Mouse (Mus musculus): Measurements from ENCODE around the gene Pdzd2.

The Pdzd2 gene

DNA sequence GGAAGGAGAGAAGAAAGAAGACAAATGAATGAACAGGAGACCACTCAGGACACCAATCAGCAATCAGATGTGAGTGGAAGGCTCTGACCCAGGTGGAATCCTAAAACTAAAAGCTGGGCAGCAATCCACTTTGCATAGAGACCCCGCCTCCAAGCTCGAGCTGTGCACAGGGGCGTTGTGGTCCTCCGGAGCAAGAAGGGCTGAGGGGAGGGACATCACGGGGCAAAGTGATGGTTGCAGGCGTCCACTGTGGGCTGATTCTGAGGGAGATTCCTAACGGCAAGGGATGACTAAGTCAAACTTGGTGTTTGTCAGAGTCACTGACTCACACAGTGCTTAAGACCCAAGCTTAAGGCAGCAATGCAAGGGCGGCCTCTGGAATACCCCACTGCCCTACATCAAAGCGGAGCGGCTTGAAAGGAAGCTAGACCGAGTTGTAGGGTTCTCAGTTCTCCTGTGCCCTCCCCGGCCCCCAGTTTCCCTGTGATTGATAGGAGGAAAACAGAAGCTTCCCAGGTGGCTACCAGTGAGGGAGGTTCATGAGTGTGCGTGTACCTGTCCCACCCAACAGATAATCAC is 314.6 kb downstream of the Pdzd2 start:
- DNase-seq: no peak

DNA sequence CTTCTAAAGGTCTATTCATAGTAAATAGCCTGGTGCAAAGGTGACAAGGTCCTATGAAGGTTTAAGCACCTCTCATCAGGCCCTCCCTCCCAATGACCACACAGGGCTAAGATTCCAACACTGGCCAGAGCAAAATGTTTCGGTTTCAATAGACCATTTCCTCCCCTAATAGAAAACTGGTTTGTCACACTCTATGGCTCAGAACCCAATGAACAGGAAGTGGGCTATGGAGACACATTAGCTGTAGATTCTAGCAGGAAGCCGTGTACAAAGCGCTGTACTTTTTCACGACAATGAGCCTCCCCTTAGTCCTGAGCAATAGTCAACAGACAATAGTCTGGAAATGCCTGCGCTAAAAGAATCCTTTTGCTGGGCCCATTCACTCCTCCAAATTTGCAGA is 315.5 kb downstream of the Pdzd2 start:
- no peak for DNase-seq

DNA sequence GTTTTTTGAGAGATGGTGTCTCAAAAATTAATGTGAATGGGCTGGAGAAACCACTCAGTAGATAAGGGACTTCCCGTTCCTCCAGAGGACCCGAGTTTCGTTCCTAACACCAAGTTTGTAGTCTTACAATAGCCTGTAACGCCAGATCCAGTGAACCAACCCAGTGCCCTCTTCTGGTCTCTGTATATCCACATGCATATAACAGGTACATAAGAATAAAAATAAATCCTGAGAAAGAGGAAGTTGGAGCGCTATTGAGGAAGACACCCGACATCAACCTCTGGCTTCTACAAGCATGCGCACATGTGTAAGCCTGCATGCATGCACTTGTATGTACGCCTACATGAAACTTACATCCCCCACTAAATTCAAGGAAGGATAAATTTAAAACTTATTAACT is 318.8 kb downstream of the Pdzd2 start:
- DNase-seq: no peak

DNA sequence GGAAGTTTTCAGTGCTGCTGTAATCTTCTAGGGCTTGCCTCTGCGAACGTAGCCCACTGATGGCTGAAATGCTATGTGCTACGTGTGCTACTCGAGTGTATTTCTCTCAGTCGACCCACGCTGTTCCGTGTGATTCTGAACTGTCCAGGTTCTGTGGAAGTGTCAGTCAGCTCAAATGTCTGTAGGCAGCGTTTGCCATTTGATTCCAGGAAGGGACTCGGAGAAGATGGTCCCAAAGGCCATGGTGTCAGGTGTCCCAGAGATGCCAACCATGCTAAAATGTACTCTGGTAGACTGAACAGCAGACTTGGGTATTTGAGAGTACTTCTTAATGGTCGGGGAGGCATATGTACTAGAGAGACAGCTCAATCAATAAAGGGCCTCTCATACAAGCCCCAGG is 319.3 kb downstream of the Pdzd2 start:
- DNase-seq: no peak

DNA sequence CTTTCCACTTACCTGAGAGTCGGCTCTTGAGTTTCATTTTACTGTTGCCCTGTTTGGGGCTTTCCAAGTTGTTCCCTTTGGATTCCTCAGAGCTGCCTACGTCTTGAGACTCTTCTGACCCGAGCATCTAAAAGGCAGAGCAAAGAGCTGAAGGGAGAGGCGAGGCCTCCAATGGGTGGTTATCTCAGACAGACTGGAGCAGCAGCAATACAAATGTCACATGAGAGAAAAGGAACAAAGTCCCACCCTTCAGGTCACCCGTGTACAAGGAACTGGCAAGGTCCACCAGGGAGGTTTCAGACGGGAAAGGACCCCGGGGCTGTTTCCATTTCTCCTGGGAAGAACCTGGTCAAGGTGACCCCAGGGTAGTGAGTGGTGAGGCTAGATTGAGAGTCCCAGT is 320.3 kb downstream of the Pdzd2 start:
- no peak for DNase-seq

DNA sequence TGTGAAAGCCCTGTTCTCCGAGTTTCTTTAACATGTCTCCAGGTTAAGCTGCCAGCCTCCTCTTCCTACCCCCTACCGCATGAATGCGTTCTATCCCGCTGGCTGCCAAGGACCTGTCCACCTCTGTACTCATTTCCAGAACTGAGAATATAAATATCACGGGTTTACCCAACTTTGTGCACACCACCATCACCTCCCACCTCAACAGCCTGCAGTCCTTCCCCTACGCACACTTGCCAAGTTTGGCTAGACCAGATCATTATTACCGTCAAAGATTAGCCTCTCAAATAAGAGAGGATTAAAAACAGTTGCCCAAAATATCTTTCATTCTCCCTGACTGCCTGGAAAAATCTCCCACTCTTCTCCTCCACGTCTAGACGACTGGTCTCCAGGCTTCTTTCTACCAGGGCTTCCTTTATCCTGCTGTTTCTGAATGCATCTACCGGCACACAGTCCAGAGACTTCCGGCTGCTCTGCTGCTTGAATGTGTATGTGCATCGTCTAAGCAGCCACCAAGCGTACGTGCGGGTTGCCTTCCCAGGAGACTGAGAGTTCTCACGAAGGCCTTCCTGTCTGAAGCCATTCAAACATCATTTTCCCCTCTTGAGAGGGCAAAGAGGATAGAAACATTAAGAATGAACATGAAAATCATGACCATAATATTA is 324.1 kb downstream of the Pdzd2 start:
- DNase-seq: no peak

DNA sequence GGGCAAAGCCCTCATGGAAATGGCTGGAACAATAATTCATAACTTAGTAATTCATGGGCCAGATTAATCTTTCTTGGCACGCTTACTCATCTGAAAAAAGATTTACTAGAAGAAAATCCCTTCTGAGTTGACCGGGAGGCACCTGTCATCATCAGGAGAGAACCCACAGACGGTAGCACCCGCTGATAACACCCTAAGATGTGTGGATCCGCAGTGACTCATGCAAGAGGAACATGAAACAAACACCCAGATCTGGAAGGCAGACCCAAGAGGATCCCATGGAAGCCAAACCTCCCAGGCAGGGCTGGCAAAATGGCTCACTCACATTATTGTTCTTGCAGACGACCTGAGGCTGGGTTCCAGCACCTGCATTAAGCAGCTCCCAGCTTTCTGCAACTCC is 325.0 kb downstream of the Pdzd2 start:
- no peak for DNase-seq

DNA sequence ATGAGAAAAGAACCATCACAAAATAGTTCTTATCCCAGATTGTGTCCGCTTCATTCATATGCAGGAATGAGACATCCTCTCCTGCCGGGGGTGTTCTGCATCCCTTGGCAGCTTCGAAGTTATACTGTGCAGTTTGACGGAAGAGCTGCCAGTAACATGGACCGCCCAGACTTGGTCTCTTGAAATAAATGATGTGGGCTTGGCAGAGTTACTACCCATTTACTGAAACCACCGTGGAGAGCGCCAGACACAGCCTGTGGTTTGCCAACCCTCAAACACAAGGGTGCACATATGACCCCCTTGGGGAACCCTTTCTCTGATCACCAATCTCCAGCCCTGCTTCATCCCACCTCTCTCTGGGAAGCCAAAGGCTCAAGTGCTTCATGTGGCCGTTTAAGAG is 331.5 kb downstream of the Pdzd2 start:
- no peak for DNase-seq

DNA sequence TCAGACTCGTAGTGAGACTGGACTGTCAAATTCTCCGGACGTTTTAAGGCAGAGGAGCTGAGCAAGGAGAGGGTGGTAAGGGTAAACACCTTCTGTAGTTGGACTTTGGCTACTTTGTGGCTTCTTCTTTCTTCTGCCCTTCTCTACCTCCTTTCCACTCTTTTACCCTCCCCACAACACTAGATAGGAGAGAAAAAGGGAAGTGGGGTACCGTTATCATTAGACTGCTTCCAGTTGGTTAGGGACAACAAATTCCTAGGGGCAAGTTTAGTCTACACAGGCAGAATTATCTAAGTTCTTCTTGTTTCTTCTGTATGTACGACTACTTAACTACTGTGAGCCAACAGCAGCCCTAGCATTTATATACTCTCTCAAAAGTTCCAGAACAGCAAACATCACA is 334.1 kb downstream of the Pdzd2 start:
- no peak for DNase-seq

DNA sequence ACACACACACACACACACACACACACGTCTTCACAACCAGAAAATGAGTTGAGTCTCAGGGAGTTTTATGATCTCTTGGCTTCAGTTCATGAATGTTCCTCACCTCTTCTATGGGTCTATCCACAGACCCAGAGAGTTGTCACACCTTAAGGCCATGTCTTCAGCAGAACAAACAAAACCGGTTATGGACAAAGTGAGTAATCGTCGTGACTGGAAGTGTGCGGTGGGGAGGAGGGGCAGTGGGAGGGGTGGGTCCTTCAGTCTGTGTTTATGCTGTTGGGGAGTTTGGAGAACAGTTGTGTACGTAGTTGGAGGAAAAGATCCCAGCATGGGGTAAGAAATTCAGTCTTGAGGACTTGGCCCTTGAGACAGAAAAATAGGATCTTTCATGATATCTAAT is 342.7 kb downstream of the Pdzd2 start:
- DNase-seq: no peak

DNA sequence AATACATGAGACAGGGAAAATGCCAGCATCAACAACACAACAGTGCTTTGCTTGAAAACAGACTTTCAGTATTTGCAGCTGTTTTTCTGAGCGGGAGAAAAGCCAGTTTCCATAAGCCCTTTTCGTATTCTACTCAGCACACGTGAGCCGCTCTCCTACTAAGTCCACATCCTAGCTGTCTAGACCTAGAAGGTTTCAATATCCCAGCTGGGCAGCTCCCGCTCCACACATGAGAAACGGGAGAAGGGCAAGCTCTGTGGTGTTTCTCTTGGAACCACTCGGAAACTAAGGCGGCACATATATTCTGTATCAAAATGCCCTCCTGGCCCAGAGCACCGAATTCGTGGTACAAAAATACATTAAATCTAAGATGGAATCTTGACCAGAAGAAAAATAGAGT is 345.0 kb downstream of the Pdzd2 start:
- DNase-seq: no peak

DNA sequence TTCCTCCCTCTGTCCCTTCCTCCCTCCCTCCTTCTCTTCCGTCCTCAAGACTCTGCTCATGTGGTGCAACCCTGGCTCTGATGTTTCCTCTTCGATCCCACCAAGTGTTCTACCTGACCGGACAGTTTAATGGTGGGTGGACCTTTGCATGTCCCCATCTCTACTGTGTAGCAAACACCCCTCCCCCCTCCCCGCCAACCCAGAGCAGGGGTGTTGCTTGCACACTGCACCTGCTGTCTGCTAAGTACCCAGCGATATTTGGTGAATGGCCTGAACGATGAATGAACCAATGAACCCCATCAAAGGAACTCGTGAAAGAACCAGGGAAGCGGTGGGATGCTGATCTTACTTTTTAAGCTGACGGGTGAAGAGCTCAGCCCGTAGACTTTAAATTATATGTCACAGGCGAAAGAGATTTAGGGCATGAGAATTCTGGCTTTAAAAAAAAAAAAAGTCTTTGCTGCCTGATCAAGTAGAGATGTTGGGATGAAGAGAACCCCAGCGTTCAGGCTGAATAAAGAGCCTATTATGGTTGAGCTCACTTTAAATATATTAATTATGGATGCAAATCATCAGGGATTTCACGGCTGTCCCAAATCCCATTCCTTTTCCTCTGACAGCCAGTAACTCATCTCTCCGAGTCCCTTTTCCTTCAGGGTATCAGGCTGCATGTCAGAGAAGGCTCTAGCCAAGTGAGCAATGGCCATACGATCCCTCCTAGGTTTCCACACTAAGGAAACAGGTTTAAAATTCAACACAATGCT is 350.8 kb downstream of the Pdzd2 start:
- DNase-seq: no peak

DNA sequence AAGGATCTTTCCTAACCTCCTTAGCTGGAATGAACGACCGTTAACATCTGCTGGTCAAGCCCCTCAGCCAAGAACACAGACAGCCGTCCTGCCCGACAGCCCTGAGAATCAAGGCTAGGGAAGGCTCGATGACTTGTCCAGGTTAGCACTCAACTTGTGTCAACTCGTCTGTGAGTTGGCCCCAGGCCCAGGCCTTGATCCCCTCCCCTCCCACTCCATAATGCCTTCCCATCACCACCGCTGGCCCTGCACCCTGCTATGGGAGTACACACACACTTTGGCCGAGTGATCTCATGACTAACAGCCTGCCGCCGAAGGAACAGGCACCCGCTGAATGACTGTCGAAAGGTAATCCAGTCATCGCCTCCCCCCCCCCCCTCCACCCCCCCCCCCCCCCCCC is 355.0 kb downstream of the Pdzd2 start:
- DNase-seq: no peak

DNA sequence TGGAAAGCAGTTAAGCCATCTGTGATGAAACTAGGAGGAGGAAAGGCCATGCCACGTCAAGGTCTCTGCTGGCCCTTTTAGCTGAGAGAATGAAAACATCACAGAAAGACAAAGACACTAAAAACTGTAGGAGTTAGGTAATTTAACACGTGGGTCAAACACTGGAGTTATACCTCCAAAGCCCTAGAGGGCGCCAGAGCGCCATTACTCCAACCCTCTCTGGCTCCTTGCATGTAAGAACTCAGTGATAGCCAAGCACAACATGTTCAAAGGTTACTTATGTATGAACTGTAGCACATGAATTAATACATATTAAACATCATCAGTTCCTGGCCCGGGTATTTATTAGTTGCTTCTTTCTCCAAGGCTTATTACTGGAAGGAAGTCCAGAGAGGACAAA is 359.2 kb downstream of the Pdzd2 start:
- peak in 1 of 2 experiments; percentile 51 for DNase-seq

DNA sequence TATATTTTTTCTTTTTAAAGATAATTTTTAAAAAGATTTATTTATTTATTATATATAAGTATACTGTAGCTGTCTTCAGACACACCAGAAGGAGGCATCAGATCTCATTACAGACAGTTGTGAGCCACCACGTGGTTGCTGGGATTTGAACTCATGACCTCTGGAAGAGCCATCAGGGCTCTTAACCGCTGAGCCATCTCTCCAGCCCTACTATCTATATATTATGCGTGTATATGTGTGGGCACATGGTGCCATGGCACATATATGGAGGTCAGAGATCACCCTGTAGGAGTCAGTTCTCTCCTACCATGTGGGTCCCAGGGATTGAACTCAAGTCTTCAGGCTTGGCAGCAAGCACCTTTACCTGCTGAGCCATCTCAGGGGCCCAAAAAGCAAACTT is 359.7 kb downstream of the Pdzd2 start:
- no peak for DNase-seq

DNA sequence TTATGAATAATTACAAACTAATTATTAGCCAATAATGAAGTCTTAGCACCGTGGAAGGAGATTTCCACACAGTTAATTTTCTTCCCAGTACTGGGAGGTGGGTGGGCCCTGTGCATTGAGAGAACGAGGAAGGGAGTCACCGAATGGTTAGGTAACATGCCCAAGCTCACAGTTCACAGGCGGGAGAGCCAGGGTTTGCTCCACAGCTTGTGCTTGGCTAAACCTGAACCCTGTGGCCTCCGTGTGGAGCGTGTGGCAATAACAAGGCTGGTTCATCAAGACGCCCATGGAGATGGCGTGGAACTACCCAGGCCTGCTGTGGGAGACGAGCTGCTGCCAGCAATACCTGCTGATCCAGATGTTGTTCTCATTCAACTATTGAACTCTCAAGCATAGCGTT is 361.9 kb downstream of the Pdzd2 start:
- no peak for DNase-seq

DNA sequence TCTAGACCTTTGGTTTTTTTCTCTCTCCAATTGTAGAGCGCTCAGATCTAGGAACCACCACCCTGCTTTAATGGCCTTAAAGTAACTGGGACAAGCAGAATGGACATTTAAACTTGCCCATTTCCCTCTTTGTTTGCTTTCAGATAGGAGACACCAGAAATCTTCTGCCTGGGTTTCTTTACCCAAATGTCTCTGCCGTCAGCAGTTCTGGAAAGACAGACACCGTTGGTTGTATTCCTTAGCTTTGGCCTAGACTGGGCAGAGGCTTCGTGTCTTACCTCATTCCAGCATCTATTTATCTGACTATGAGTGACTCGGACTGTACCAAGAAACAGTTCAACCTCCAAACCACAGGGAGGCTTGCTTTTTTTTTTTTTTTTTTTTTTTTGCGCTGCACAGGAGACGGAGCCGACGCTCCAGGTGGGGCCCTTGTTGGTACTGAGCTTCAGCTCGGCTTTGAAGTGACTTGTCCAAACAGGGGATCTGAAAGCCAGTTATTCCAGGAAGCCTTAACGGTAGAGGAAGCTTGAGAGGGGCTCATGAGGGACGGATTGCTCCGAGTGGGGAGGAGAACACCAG is 363.1 kb downstream of the Pdzd2 start:
- no peak for DNase-seq

DNA sequence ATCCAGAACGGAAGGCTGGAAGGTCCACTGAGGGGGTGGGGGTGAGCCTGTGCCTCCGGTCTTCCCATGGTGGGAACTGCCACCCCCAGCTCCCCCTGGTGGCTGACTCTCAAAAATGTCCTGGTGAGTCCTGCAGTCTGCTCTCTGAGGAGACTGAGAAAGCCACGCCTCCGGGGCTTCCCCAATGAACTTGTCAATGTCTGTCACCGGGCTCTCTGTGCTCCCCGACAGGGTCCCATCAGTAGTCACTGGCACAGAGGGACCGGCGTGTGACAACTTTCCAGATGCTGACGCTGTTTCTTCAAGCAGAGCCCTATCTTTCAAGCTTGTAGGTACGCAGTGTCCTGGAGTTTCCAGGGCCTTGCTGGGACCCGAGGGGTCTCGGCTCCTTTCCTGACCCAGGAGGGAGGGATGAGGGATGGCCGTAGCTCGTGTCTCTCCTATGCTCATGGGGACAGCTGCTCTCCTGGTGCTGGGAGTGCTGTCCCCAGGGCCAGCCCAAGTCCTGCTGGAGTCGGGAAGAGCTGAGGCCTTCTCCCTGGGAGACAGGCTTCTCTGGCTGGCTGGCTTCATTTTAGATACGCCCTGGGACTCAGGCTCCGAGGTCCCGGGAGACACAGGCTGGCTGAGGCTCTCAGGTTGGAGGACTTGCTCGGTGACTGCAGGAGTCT is 363.9 kb downstream of the Pdzd2 start:
- DNase-seq: peak; percentile 71 to 80

DNA sequence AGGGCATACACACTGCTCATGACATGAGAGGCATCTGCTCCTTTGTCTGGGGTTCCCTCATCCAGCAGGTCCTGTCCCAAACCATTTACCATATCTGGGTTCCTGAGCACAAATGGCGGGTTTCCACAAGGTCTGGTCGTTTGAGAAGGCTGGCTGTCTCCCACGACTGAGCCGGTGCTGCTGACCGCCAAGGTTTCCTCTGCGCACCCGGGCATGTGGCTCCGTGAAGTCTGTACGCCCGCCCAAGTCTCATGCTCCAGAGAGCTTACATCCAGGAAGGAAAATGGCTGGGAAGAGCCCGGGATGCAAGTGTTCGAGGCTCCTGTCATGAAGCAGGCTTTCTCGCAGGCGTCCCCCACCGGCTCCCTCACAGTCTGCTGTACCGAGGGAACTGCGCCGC is 364.8 kb downstream of the Pdzd2 start:
- DNase-seq: no peak

DNA sequence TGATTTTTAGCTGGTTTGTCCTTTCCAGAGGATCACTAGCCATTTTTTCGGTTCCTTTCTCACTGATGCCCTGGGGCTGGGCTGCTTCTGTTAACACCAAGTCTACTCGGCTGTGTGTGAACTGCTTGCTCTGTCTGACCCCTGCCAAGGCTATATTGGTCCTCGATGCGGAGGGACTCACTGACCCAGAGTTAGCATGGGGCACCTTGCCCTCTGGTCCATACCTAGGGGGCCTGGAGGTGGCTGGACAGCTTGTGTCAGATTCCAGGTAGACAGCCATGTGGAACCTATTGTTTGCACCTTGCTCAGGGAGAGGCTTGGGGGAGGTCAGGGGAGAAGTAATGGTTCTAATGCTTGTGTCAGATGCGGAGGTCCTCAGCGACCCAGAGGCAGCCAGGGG is 365.8 kb downstream of the Pdzd2 start:
- no peak for DNase-seq

DNA sequence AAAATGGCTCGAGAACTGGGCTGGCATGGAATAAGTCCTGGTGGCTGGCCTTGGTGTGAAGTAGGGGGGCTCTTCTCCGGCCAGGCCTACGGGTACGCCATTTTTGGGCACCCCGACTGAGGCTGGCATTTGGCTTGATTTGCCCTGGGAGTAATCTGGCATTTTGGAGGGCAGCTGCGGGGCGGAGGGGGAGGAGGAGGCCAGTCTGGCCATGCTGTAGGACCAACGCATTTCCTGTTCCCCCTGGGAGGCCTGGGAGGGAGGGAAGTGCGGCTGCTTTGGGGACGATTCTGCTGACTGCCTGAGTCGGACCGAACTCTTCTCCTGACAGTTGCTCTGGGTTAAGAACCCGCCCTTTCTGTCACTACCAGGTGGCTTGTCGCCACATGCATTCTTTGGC is 366.2 kb downstream of the Pdzd2 start:
- DNase-seq: no peak

DNA sequence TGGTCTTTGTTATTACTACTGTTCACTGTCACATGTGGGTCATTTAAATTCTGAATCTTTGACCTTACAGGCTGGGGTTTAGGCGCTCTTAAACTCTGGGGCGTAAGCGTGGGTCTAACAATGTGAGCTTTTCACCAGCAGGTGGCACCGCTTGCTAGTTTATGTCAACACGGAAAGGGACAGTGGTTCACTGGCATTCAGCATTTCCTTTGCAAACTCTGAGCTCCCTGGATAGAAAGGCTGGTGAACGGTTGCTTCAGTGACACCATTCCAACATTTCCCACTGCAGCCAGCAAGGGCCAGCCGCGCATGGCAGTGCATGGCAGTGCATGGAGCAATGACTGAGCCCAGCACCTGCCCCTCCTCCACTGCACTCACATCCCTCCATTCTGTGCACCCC is 368.5 kb downstream of the Pdzd2 start:
- DNase-seq: peak in 1 of 2 experiments; percentile 30

DNA sequence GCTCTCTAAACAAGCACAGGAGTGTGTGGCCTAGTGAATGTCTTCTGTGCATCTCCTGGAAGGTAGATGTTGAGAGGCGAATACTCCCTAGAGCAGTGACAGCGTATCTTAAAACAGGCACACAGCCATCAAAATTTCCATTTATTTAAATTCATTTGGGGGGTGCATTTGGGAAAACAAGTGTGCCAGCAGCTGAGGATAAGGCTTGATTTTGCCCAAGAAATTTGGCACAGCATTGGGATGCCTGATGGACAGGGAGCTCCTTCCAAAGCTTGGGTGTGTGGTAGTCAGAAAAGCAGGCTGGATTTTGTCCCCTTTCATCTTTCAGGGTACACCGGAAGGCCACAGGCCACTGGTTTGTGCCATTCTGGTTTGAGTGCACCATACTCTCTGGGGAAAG is 369.6 kb downstream of the Pdzd2 start:
- no peak for DNase-seq

DNA sequence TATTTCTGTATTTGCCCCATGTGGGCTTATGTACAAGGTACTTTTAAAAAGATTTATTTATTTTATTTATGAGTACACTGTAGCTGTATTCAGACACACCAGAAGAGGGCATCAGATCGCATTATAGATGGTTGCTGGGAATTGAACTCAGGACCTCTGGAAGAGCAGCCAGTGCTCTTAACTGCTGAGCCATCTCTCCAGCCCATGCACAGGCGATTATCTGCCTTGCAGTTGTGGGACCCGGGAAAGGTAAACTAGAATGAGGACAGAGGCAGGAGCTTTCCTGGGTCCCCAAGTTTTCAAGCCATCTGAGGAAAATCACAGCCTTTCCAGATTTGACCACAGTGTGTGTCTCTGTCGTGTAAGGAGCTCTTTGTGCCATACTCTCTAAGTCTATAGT is 370.9 kb downstream of the Pdzd2 start:
- DNase-seq: no peak

Measured in thymus, adult 18-20 months (tissue).